Mouse (Mus musculus) MEL (cell line): ENCODE measurements around the gene Gna11. TPM values are rescaled to one million over a fixed set of nuclear protein-coding genes. Genes with fewer than 3 reads are reported as not detected.
A peak's percentile ranks its signal among the peaks of the same experiment; 100 is the strongest.

Experiments
- DNase-seq: peaks from one replicate; pipeline ENCODE4 v3.0.0; 2011; ENCODE audit warnings: low read depth, low spot score
- H3K27ac ChIP-seq: 2 replicates; pipeline ENCODE4 v1.5.1; 2012; ENCODE audit warnings: low read depth, mild to moderate bottlenecking, control low read depth, low read length, moderate library complexity; ENCODE audit not compliant: control insufficient read depth
- H3K27me3 ChIP-seq, 2 experiments: fragments of 150-350 bp in 1 of 2; sonication (generic) in 1 of 2; 2 replicates each; pipeline ENCODE4 v1.6.1; 2012; ENCODE audit warnings: low read length in 2 of 2, mild to moderate bottlenecking in 2 of 2, improper control_type of control experiment in 1 of 2, moderate library complexity in 1 of 2; ENCODE audit not compliant: insufficient read depth in 2 of 2, control insufficient read depth in 1 of 2
- H3K36me3 ChIP-seq, 2 experiments: 2 replicates each; pipeline ENCODE4 v1.6.1; 2012 to 2014; ENCODE audit warnings: low read length in 2 of 2, improper control_type of control experiment in 1 of 2, inconsistent platforms in 1 of 2, mild to moderate bottlenecking in 1 of 2; ENCODE audit not compliant: insufficient read depth in 2 of 2, control insufficient read depth in 1 of 2
- H3K4me1 ChIP-seq, 2 experiments: fragments of 150-350 bp in 1 of 2; sonication (generic) in 1 of 2; 2 replicates each; pipeline ENCODE4 v1.6.1; 2012; ENCODE audit warnings: low read length in 2 of 2, improper control_type of control experiment in 1 of 2, mild to moderate bottlenecking in 1 of 2; ENCODE audit not compliant: insufficient read depth in 2 of 2, control insufficient read depth in 1 of 2
- H3K4me3 ChIP-seq, 2 experiments: fragments of 150-350 bp in 1 of 2; sonication (generic) in 1 of 2; 2 replicates each; pipeline ENCODE4 v1.5.1; 2012; ENCODE audit warnings: low read depth in 2 of 2, low read length in 2 of 2, mild to moderate bottlenecking in 2 of 2, moderate library complexity in 2 of 2, control low read depth in 1 of 2, improper control_type of control experiment in 1 of 2; ENCODE audit not compliant: control insufficient read depth in 1 of 2, insufficient read depth in 1 of 2
- H3K79me2 ChIP-seq: 2 replicates; pipeline ENCODE4 v1.6.1; 2012; ENCODE audit warnings: mild to moderate bottlenecking, low read length, moderate library complexity; ENCODE audit not compliant: control insufficient read depth, poor library complexity, insufficient read depth
- H3K9ac ChIP-seq: 2 replicates; pipeline ENCODE4 v1.6.1; 2012; ENCODE audit warnings: low read depth, mild to moderate bottlenecking, control low read depth, low read length, moderate library complexity; ENCODE audit not compliant: control insufficient read depth, poor library complexity, severe bottlenecking
- H3K9me3 ChIP-seq: fragments of 150-350 bp; sonication (generic); replicated peaks from 2 replicates; pipeline ENCODE4 v1.6.1; 2012; ENCODE audit warnings: mild to moderate bottlenecking, low read length, improper control_type of control experiment, moderate library complexity; ENCODE audit not compliant: insufficient read depth
- CHD1 ChIP-seq: IDR thresholded peaks from 2 replicates; pipeline ENCODE4 v1.6.1; 2012; ENCODE audit warnings: low read depth, mild to moderate bottlenecking, inconsistent platforms, low read length, improper control_type of control experiment
- CHD2 ChIP-seq: IDR thresholded peaks from 2 replicates; pipeline ENCODE4 v1.6.1; 2011; ENCODE audit warnings: low read length, improper control_type of control experiment
- CTCF ChIP-seq, 3 experiments: IDR thresholded peaks in 2 of 3; conservative IDR thresholded peaks in 1 of 3; 2 replicates each; pipeline ENCODE4 v1.5.1; 2011 to 2012; ENCODE audit warnings: low read length in 3 of 3, low read depth in 2 of 3, mild to moderate bottlenecking in 2 of 3, improper control_type of control experiment in 1 of 3, inconsistent platforms in 1 of 3, mixed read lengths in 1 of 3, moderate library complexity in 1 of 3; ENCODE audit not compliant: control insufficient read depth in 1 of 3, insufficient read depth in 1 of 3, poor library complexity in 1 of 3, severe bottlenecking in 1 of 3
- EP300 ChIP-seq, 2 experiments: IDR thresholded peaks; 2 replicates each; pipeline ENCODE4 v1.6.1; 2011; ENCODE audit warnings: improper control_type of control experiment in 2 of 2, low read length in 2 of 2, low read depth in 1 of 2, mild to moderate bottlenecking in 1 of 2
- ETS1 ChIP-seq: IDR thresholded peaks from 2 replicates; pipeline ENCODE4 v1.6.1; 2012; ENCODE audit warnings: low read depth, mild to moderate bottlenecking, inconsistent platforms, low read length, improper control_type of control experiment, moderate library complexity
- HCFC1 ChIP-seq: IDR thresholded peaks from 2 replicates; pipeline ENCODE4 v1.6.1; 2012; ENCODE audit warnings: low read depth, mild to moderate bottlenecking, inconsistent platforms, low read length, improper control_type of control experiment, moderate library complexity
- JUND ChIP-seq: IDR thresholded peaks from 2 replicates; pipeline ENCODE4 v1.6.1; 2011; ENCODE audit warnings: low read depth, mild to moderate bottlenecking, improper control_type of control experiment, low read length
- KAT2A ChIP-seq: conservative IDR thresholded peaks from 2 replicates; pipeline ENCODE4 v1.6.1; 2012; ENCODE audit warnings: low read depth, low read length, improper control_type of control experiment, inconsistent platforms
- MAX ChIP-seq: IDR thresholded peaks from 2 replicates; pipeline ENCODE4 v1.6.1; 2011; ENCODE audit warnings: low read length, improper control_type of control experiment
- MAZ ChIP-seq: IDR thresholded peaks from 2 replicates; pipeline ENCODE4 v1.6.1; 2012; ENCODE audit warnings: low read depth, mild to moderate bottlenecking, inconsistent platforms, low read length, improper control_type of control experiment
- MXI1 ChIP-seq: IDR thresholded peaks from 2 replicates; pipeline ENCODE4 v1.6.1; 2011; ENCODE audit warnings: mild to moderate bottlenecking, low read depth, low read length, improper control_type of control experiment
- MYB ChIP-seq: IDR thresholded peaks from 2 replicates; pipeline ENCODE4 v1.6.1; 2011; ENCODE audit warnings: mild to moderate bottlenecking, low read depth, low read length, improper control_type of control experiment
- NELFE ChIP-seq: IDR thresholded peaks from 2 replicates; pipeline ENCODE4 v1.6.1; 2011; ENCODE audit warnings: low read depth, low read length, improper control_type of control experiment
- POLR2AphosphoS2 ChIP-seq: IDR thresholded peaks from 2 replicates; pipeline ENCODE4 v1.6.1; 2011; ENCODE audit warnings: low read length, improper control_type of control experiment
- RAD21 ChIP-seq: IDR thresholded peaks from 2 replicates; pipeline ENCODE4 v1.6.1; 2011; ENCODE audit warnings: mild to moderate bottlenecking, low read depth, low read length, improper control_type of control experiment
- RCOR1 ChIP-seq: IDR thresholded peaks from 2 replicates; pipeline ENCODE4 v1.6.1; 2012; ENCODE audit warnings: low read depth, mild to moderate bottlenecking, inconsistent platforms, low read length, improper control_type of control experiment
- SIN3A ChIP-seq: IDR thresholded peaks from 2 replicates; pipeline ENCODE4 v1.6.1; 2012; ENCODE audit warnings: low read length, improper control_type of control experiment, inconsistent platforms
- SMC3 ChIP-seq: IDR thresholded peaks from 2 replicates; pipeline ENCODE4 v1.6.1; 2011; ENCODE audit warnings: low read depth, low read length, improper control_type of control experiment
- TAL1 ChIP-seq: IDR thresholded peaks from 2 replicates; pipeline ENCODE4 v1.6.1; 2012; ENCODE audit warnings: mild to moderate bottlenecking, inconsistent platforms, low read length, moderate library complexity, mixed read lengths
- TBP ChIP-seq: IDR thresholded peaks from 2 replicates; pipeline ENCODE4 v1.8.0; 2011; ENCODE audit warnings: low read depth, low read length, improper control_type of control experiment
- USF1 ChIP-seq: IDR thresholded peaks from 2 replicates; pipeline ENCODE4 v1.6.1; 2014; ENCODE audit warnings: low read depth, mild to moderate bottlenecking, inconsistent platforms, low read length, improper control_type of control experiment, moderate library complexity
- USF2 ChIP-seq, 2 experiments: IDR thresholded peaks; 2 replicates each; pipeline ENCODE4 v1.6.1; 2011 to 2012; ENCODE audit warnings: improper control_type of control experiment in 2 of 2, low read length in 2 of 2, borderline replicate concordance in 1 of 2, inconsistent platforms in 1 of 2, low read depth in 1 of 2, mild to moderate bottlenecking in 1 of 2; ENCODE audit not compliant: insufficient read depth in 1 of 2
- ZC3H11A ChIP-seq: IDR thresholded peaks from 2 replicates; pipeline ENCODE4 v1.6.1; 2012; ENCODE audit warnings: low read depth, mild to moderate bottlenecking, inconsistent platforms, low read length, improper control_type of control experiment
- ZKSCAN1 ChIP-seq: IDR thresholded peaks from 2 replicates; pipeline ENCODE4 v1.6.1; 2012; ENCODE audit warnings: low read depth, mild to moderate bottlenecking, inconsistent platforms, low read length, improper control_type of control experiment, moderate library complexity
- polyA plus RNA-seq, 2 experiments: library from polyadenylated mRNA; stranded (reverse) in 1 of 2; unstranded in 1 of 2; fragments of >175 nt in 1 of 2; fragments of >200 nt in 1 of 2; gene quantifications; 2 replicates each; pipeline versions ENCODE4 v1.2.1 to v1.2.4; 2012; ENCODE audit warnings: low replicate concordance in 2 of 2, low read depth in 1 of 2; ENCODE audit not compliant: insufficient read length in 2 of 2, insufficient read depth in 1 of 2, missing spikeins in 1 of 2
- total RNA-seq: library from RNA; depleted of rRNA; stranded (reverse); fragments of 300-350 nt; gene quantifications from 2 replicates; pipeline ENCODE4 v1.2.3, GENCODE M21; 2012

The Gna11 gene
- total and polyA plus RNA-seq, 3 experiments: 14.1 to 18.4 TPM; not detected in 1

GRCm38 (mm10) chr10:81553807-81554755 is 9.1 kb upstream of the Gna11 start:
- Histone ChIP-seq H3K4me1 (peaks cover 4 to 21% of the 10 kb centered on the region in 2 experiments), H3K4me3 (no peak overlapping the region), H3K36me3 (peaks cover 0 to 10% of the 10 kb centered on the region in 2 experiments; a peak in 2 of 4 replicates), H3K9me3 (no peaks in the 10 kb centered on the region), H3K9ac (no peak overlapping the region), H3K79me2 (peaks cover 2% of the 10 kb centered on the region; the same call in 1 of the 2 replicates), H3K27ac (no peak overlapping the region), H3K27me3 (no peaks in the 10 kb centered on the region)
- DNase-seq: no peak
- TF ChIP-seq ZKSCAN1 (no peak), ETS1 (no peak), USF1 (no peak), KAT2A (no peak), MAX (no peak), MAZ (no peak), TBP (no peak), CHD2 (no peak), SIN3A (no peak), JUND (no peak), RCOR1 (no peak), POLR2AphosphoS2 (no peak), MYB (no peak), NELFE (no peak), USF2 (IDR thresholded peaks at IDR 0.05; ENCODE audit: borderline replicate concordance in 1 of 2, insufficient read depth in 1 of 2, low read depth in 1 of 2, low read length in 2 of 2) (no peak), TAL1 (no peak)

- Histone ChIP-seq H3K4me3 (no peak overlapping the region), H3K27me3 (no peaks in the 10 kb centered on the region), H3K36me3 (peaks cover 0 to 6% of the 10 kb centered on the region in 2 experiments; a peak in 1 of 4 replicates), H3K9me3 (no peaks in the 10 kb centered on the region), H3K9ac (no peak overlapping the region), H3K4me1 (peaks cover 4 to 17% of the 10 kb centered on the region in 2 experiments), H3K79me2 (no peaks in the 10 kb centered on the region), H3K27ac (no peak overlapping the region)
- DNase-seq: peak; percentile 78
- TF ChIP-seq SMC3 (peak; percentile 55), CTCF (IDR thresholded peaks at IDR 0.05 in 2 of 3, conservative IDR thresholded peaks at IDR 0.05 in 1 of 3; ENCODE audit: control insufficient read depth in 1 of 3, insufficient read depth in 1 of 3, low read depth in 2 of 3, low read length in 3 of 3, poor library complexity in 1 of 3, severe bottlenecking in 1 of 3) (peak; percentile 66 to 79 (median 68)), EP300 (IDR thresholded peaks at IDR 0.05; ENCODE audit: low read depth in 1 of 2, low read length in 2 of 2) (no peak), HCFC1 (no peak), TAL1 (no peak), MXI1 (no peak), ZC3H11A (no peak), CHD1 (no peak), RAD21 (peak; percentile 56)
Measured at GRCm38 (mm10) chr10:81553232-81553631, 8.2 kb upstream of the Gna11 start.
